Mouse (Mus musculus) forebrain, embryonic 13.5 days (tissue): ENCODE data around the gene Gp9. TPM values are rescaled to one million over a fixed set of nuclear protein-coding genes. Genes with fewer than 3 reads are reported as not detected.

Source experiments
- ATAC-seq: fragments of 200-750 bp; cut with Nextera tagmentation; 2 replicates; pipeline ENCODE4 v1.8.0; 2017
- H3K27ac ChIP-seq: fragments of 300-500 bp; sonication (generic); 2 replicates; pipeline ENCODE4 v1.5.1; 2015; ENCODE audit warnings: inconsistent platforms, mild to moderate bottlenecking, moderate library complexity
- H3K27me3 ChIP-seq: fragments of 300-500 bp; sonication (generic); 2 replicates; pipeline ENCODE4 v1.6.1; 2015; ENCODE audit warnings: mild to moderate bottlenecking, inconsistent platforms
- H3K36me3 ChIP-seq: fragments of 300-500 bp; sonication (generic); 2 replicates; pipeline ENCODE4 v1.6.1; 2015; ENCODE audit warnings: mild to moderate bottlenecking, inconsistent platforms; ENCODE audit not compliant: poor library complexity, severe bottlenecking
- H3K4me1 ChIP-seq: fragments of 300-500 bp; sonication (generic); 2 replicates; pipeline ENCODE4 v1.6.1; 2015; ENCODE audit warnings: inconsistent platforms
- H3K4me2 ChIP-seq: fragments of 300-500 bp; sonication (generic); 2 replicates; pipeline ENCODE4 v1.6.1; 2015; ENCODE audit warnings: inconsistent platforms, mild to moderate bottlenecking, moderate library complexity
- H3K4me3 ChIP-seq: fragments of 300-500 bp; sonication (generic); 2 replicates; pipeline ENCODE4 v1.5.1; 2015; ENCODE audit warnings: mild to moderate bottlenecking, inconsistent platforms
- H3K9ac ChIP-seq: fragments of 300-500 bp; sonication (generic); 2 replicates; pipeline ENCODE4 v1.6.1; 2015; ENCODE audit warnings: mild to moderate bottlenecking, inconsistent platforms
- H3K9me3 ChIP-seq: fragments of 300-500 bp; sonication (generic); replicated peaks from 2 replicates; pipeline ENCODE4 v1.6.1; 2016; ENCODE audit warnings: inconsistent platforms
- WGBS: fragments of 180-500 bp; shearing (Covaris S2); methylation state at CpG from one replicate; pipeline ENCODE4 v1.1.7; 2015; 5-methylcytosine and 5-hydroxymethylcytosine counted together
- polyA plus RNA-seq: library from polyadenylated mRNA; unstranded; fragments of >200 nt; fragmentation: Nextera tagmentation; extraction: Ambion mirVana; gene quantifications from 2 replicates; pipeline ENCODE4 v1.2.1, GENCODE M21; 2015

The Gp9 gene
- polyA plus RNA-seq, 1 experiment from 2014 or later = 0.77 TPM

DNA sequence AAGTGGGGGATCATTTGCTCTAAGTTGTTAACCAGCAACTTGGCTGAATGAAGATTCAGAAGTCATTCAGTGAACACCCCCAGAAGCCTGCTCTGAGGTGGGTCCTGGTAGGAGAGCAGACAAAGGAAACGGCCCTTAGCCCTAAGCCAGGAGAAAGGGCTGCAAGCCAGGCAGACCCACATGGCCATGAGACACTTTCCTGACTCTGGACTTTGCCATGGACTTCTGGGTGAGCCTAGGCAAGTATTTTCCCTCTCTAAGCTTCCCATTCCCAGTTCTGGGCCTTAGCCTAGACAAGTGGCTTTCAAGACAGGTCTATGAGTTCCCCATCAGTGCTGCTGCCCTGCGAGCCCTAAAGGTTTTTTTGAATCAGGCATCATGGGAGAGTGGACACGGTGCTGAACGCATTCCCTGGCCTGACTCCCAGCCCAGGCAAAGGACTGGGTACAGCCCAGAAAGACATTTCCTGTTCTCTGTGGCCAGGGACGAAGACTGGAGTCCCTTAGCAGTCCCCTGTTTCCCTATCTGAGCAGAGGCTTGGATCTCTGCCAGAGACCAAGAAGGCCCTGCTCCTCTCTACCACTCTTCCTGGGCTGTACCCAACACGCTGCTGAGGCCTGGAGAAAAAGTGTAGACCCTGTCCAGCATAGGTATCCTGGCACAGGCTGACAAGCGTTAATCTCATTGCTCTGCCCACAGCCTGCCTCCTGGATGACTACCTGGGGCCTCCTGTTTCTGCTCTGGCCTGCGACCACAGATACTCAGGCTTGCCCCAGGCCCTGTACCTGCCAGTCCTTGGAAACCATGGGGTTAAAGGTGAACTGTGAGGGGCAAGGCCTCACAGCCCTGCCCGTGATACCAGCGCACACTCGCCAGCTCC lies 662 bp downstream of the Gp9 start:
- Histone ChIP-seq H3K9ac (no peak overlapping the region), H3K4me1 (no peaks in the 10 kb centered on the region), H3K4me2 (no peak overlapping the region), H3K27me3 (no peaks in the 10 kb centered on the region), H3K36me3 (no peaks in the 10 kb centered on the region), H3K9me3 (no peaks in the 10 kb centered on the region), H3K4me3 (no peak overlapping the region), H3K27ac (no peak overlapping the region)
- 76% methylated on average over 11 of the region's 11 CpGs for WGBS
- ATAC-seq = no peak

DNA sequence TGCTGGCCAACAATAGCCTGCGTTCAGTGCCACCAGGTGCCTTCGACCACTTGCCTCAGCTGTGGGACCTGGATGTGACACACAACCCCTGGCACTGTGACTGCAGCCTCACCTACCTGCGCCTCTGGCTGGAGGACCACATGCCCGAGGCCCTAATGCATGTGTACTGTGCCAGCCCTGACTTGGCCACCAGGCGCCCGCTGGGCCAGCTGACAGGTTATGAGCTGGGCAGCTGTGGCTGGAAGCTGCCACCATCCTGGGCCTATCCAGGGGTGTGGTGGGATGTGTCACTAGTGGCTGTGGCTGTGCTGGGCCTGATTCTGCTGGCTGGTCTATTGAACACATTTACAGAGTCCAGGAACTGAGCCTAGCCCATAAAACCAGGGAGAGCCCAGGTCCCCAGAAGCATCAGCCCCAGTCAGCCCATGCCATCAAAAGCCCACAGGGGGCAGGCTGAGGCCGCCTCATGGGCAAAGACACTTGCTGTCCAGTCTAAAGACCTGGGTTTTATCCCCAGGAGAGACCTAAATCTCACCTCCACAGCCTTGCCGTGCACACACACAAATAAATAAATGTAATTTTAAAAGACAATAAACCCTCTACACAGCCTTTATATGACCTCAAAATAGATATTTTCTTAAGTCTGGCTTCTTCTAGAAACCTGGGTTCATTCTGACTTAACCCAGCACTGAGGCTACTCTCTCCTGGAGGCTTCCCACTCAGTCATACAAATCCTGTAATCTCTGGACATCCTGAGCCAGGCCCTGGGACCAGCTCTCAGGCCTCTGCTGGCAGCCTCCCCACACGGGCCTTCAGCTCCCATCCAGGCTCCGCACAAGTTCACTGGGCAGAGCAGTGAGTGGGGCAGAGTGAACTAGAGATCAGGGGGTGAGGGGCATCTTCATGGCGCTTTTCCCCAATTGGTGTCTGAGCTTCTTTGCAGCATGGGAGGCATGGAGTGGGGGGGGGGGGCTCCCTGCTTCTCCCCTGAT lies 1.6 kb downstream of the Gp9 start:
- ATAC-seq = no peak
- H3K9ac ChIP-seq = no peak overlapping the region
- no peak overlapping the region for H3K27ac ChIP-seq
- no peaks in the 10 kb centered on the region for H3K4me1 ChIP-seq
- H3K27me3 ChIP-seq = no peaks in the 10 kb centered on the region
- H3K9me3 ChIP-seq = no peaks in the 10 kb centered on the region
- no peak overlapping the region for H3K4me2 ChIP-seq
- no peak overlapping the region for H3K4me3 ChIP-seq
- 83% methylated on average over 11 of the region's 11 CpGs for WGBS
- H3K36me3 ChIP-seq = no peaks in the 10 kb centered on the region

DNA sequence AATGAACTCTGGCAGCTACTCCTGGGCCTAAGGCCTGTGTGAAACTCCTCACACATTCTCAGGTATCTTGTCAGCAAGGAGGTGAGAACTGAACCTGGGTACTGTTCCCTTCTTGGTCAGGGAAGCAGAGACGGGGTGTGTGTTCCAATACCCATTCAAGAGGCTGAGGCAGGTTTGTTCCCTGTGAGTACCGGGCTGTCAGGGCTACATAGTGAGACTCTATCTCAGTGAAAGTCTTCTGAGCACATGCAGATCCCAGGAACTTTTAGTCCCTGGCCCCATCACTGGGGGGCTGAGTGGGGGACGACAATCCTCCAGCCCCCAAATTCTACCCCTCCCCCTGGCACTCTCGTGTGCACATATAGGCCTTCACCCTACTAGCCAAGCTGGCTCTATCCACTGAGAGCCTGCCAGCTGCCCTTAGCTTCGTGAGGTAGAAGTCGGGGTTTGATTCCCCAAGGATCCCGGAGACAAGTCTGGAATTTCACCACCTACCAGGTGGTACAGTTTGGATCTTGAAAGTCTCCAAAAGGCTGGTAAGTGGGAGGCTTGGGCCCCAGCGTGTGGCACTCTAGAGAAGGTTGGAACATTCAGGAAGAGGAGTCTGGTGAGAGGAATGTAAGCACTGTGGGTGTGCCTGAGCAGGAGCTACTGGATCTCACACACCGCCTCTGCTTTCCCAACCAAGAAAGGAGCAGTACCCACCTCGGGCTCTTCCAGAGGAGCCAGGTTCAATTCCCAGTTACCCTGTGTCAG lies 2.9 kb downstream of the Gp9 start:
- no peaks in the 10 kb centered on the region for H3K36me3 ChIP-seq
- no peak overlapping the region for H3K4me3 ChIP-seq
- no peak overlapping the region for H3K27ac ChIP-seq
- H3K4me1 ChIP-seq = no peaks in the 10 kb centered on the region
- no peak overlapping the region for H3K9ac ChIP-seq
- no peak overlapping the region for H3K4me2 ChIP-seq
- WGBS = 83% methylated on average over 10 of the region's 10 CpGs
- H3K9me3 ChIP-seq = no peaks in the 10 kb centered on the region
- ATAC-seq = no peak
- H3K27me3 ChIP-seq = no peaks in the 10 kb centered on the region

DNA sequence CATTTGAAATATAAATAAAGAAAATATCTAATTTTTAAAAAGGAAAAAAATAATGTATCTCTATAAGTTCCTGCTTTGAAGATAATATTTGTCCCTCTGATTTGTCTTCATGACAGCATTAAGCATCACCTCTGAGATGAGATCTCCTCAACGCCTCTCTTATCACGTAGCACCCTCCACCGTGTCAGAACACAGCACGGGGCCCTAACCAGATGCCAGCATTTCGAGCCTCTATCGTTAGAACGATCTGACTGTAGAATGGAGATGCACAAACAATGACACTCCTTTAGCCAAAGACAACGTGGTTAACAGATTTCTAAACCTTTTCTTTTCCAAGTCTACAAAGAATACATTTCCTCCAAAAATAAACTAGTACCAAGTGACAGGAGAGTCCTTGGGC lies 6.2 kb downstream of the Gp9 start:
- 79% methylated on average over 8 of the region's 8 CpGs for WGBS
- no peak overlapping the region for H3K27ac ChIP-seq
- H3K9ac ChIP-seq = no peak overlapping the region
- H3K4me1 ChIP-seq = peaks cover 3% of the 10 kb centered on the region
- ATAC-seq = no peak
- no peaks in the 10 kb centered on the region for H3K27me3 ChIP-seq
- H3K4me3 ChIP-seq = no peak overlapping the region
- no peaks in the 10 kb centered on the region for H3K9me3 ChIP-seq
- H3K36me3 ChIP-seq = no peaks in the 10 kb centered on the region
- no peak overlapping the region for H3K4me2 ChIP-seq

DNA sequence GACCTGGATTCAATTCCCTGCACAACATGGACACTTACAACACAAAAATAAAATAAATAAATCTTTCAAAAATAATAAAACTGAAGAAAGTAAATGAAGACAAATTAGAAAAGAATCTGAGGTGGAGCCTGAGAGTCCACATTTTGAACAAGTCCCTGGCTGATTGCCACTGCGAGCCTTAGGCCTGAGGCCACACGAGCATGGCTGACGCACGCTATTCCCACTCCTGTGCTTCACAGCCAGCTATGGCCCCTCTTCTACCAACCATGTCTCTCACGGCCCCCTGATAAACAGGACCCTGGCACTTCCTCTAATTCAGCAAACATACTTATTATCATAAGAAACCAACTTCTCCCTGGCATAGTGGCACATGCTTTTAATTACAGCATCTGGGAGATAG lies 8.7 kb downstream of the Gp9 start:
- no peak overlapping the region for H3K27ac ChIP-seq
- no peak for ATAC-seq
- no peak overlapping the region for H3K9ac ChIP-seq
- H3K4me2 ChIP-seq = no peak overlapping the region
- H3K27me3 ChIP-seq = no peaks in the 10 kb centered on the region
- peaks cover 12% of the 10 kb centered on the region for H3K4me1 ChIP-seq
- no peaks in the 10 kb centered on the region for H3K9me3 ChIP-seq
- no peak overlapping the region for H3K4me3 ChIP-seq
- H3K36me3 ChIP-seq = peaks cover 7% of the 10 kb centered on the region; the same call in 1 of the 2 replicates
- 87% methylated on average over 5 of the region's 5 CpGs for WGBS

DNA sequence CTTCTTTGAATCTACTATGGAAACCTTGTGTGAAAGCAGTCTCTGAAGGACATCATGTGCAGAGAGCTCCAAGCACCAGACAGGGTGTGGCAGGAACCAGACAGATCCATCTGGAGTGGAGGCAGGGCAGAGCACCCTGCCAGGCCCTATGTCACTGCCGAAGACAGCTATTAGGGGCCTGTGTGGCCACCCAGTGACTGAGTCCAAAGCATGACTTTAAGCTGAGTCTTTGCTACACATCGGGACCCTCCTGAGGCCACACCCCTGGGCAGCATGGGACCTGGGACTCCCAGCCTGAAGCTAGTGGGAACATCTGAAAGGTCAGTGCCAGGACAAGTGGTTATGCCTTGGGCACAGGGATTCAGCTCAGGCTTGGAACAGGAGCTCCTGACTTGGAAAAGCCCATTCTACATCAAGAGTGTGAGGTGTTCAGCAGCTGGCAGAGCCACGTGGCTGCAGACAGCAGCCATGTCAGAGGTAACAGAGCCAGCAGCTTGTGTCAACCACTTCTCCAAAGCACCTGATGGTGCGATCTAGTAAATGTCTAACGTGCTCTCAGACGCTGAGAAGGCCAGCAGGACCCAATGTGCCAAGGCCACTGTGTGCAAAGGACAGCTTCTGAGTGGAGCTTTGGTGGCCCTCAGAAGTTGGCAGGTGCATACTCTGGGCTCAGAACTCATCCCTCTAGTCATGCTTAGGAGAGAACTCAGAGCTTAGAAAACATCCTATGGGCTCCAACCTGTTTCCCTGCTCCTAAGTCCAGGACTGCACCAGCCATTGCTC lies 9.4 kb downstream of the Gp9 start:
- WGBS = 93% methylated on average over 6 of the region's 6 CpGs

DNA sequence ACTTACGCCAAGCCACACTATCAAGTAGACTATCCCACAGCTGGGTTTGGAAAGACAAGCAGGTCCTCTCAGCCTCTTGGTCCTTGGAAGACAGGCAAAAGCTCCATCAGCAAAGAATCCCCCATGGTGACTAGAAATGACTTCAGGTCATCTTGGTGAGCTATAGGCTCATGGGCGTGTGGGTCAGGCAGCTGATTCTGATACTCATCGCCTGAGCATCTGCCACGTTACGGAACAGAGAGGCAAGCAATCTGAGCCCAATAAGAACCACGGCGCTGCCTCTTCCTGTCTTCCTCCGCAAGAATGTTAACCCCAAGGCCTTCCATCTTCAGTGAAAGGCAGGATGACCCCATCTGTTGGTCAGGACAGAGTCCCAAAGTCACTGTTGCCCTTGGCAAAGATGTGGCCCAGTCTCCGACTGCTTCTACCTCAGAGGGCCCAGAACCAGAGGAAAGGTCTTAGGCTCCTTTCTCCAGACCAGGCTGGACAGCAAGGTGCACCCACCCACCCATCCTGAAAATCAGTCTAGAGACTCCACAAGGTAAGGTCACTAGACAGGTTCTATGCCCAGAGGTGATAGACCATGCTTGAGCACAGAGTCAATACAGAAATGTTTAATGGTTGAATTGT lies 10.5 kb downstream of the Gp9 start:
- Histone ChIP-seq H3K9me3 (no peaks in the 10 kb centered on the region), H3K27me3 (no peaks in the 10 kb centered on the region), H3K4me1 (peaks cover 12% of the 10 kb centered on the region), H3K4me2 (no peak overlapping the region), H3K27ac (no peak overlapping the region), H3K36me3 (peaks cover 18% of the 10 kb centered on the region), H3K4me3 (no peak overlapping the region), H3K9ac (no peak overlapping the region)
- 93% methylated on average over 9 of the region's 9 CpGs for WGBS
- no peak for ATAC-seq

More for the DNA sequence above, 9.4 kb downstream of the Gp9 start:
- no peak overlapping the region for H3K27ac ChIP-seq
- peaks cover 12% of the 10 kb centered on the region for H3K4me1 ChIP-seq
- no peak overlapping the region for H3K4me3 ChIP-seq
- no peaks in the 10 kb centered on the region for H3K27me3 ChIP-seq
- H3K36me3 ChIP-seq = peaks cover 13% of the 10 kb centered on the region
- no peaks in the 10 kb centered on the region for H3K9me3 ChIP-seq
- no peak overlapping the region for H3K9ac ChIP-seq
- no peak overlapping the region for H3K4me2 ChIP-seq
- ATAC-seq = no peak

DNA sequence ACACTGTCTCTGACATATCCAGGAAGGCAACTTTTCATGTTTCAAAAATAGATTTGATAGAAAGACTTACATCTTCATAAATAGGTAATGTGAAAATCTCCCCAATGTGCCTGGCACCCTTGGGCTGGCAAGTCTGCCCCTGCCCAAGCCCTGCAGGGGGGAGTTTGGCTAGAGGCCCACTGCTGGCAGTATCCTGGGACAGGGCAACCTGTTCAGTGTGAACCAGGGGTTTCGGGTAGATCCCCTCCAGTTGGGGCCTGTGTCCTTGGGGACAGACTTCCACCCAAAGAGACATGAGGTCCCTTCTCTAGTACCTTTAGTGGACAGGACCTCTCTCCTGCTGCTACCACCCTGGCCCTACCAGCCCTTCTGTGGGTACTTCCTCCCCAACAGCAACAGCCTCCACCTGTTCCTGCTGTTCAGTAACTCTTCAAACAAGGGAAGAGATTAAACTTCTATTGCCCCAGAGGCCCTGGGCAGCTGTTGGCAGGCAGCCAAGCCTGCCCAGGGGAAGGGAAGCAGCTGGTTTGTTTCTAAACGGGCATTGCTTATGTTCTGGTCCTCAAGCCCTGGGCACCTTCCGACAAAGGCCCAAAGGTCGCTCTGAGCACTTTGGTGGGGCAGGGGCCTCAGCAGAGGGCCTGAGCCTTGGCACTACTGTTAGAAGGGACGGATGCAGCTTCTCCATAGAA lies 11.2 kb downstream of the Gp9 start:
- peak; percentile 24; the same call in 1 of the 2 replicates for ATAC-seq
- peak overlapping the region; percentile 63 for H3K27ac ChIP-seq

DNA sequence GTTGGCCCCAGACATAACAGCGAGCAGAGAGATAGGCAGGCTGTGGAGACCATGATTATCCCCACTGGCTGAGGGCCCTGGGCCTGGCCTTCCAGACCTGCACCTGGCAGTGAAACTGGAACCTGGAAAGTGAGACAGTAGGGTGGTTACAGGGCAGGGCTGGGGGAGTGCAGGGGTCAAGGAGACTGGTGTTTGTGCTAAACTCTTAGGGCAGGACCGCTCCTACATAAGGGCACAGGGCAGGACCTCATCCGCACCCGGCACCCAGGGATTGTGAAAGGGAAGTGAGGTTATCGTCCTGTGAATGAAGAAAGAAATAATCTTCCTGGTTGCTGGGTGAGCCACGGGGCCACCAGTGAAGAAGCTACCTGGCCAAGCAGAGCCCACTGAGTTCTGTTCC lies 11.9 kb downstream of the Gp9 start:
- 95% methylated on average over 6 of the region's 6 CpGs for WGBS
- H3K9me3 ChIP-seq = no peaks in the 10 kb centered on the region
- H3K27me3 ChIP-seq = no peaks in the 10 kb centered on the region
- H3K36me3 ChIP-seq = peaks cover 18% of the 10 kb centered on the region
- H3K4me1 ChIP-seq = peaks cover 12% of the 10 kb centered on the region
- peak overlapping the region; percentile 8; the same call in 1 of the 2 replicates for H3K9ac ChIP-seq
- ATAC-seq = no peak
- no peak overlapping the region for H3K4me2 ChIP-seq
- no peak overlapping the region for H3K4me3 ChIP-seq
- H3K27ac ChIP-seq = peak overlapping the region; percentile 63; the same call in 1 of the 2 replicates

More for the DNA sequence above, 11.2 kb downstream of the Gp9 start:
- H3K27me3 ChIP-seq = no peaks in the 10 kb centered on the region
- H3K9me3 ChIP-seq = no peaks in the 10 kb centered on the region
- peaks cover 18% of the 10 kb centered on the region for H3K36me3 ChIP-seq
- H3K4me1 ChIP-seq = peaks cover 12% of the 10 kb centered on the region
- WGBS = 31% methylated on average over 5 of the region's 5 CpGs
- no peak overlapping the region for H3K4me2 ChIP-seq
- H3K9ac ChIP-seq = 0 out of 2 replicates have a peak overlapping the region, but pooled peaks have one; percentile 8
- no peak overlapping the region for H3K4me3 ChIP-seq

DNA sequence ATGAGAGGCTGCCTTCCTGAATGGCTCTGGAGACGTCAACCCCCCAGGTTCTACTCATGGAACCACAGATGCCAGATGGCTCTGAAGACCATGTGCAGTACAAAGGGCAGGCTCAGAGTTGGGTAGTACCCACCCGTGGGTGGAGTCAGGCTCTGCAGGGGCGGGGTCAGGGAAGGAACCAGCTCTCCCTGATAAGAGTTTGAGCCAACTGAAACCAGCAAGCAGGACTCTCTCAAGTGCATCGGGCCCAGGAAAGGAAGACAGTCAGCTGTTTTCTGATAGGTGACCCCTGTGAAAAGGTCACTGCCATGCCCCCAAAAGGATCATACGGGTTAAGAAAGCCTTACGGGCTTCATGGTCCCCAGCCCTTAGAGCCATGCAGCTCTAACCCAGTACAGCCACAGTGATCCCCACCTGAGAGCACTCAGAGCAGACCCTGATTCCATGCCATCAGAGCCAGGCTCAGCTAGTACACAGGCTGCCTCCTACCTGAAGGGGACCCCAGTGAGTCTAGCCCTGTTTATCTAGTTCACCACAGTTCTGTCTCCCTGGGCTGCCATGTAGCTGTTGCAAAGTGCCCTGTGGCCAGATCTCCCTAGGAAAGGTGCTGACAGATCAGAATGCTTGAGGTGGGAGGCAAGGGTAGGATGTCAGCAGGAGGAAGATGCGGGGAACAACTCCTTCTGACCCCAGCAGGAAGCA lies 13.1 kb downstream of the Gp9 start:
- no peak overlapping the region for H3K4me2 ChIP-seq
- no peak for ATAC-seq

More for the DNA sequence above, 13.1 kb downstream of the Gp9 start:
- Histone ChIP-seq H3K27me3 (no peaks in the 10 kb centered on the region), H3K4me1 (peaks cover 12% of the 10 kb centered on the region), H3K9me3 (no peaks in the 10 kb centered on the region), H3K27ac (no peak overlapping the region), H3K36me3 (peaks cover 18% of the 10 kb centered on the region), H3K9ac (no peak overlapping the region), H3K4me3 (no peak overlapping the region)
- 77% methylated on average over 7 of the region's 7 CpGs for WGBS
